Mouse (Mus musculus): ENCODE data around the gene Ssmem1. TPM values are rescaled to one million over a fixed set of nuclear protein-coding genes. Genes with fewer than 3 reads are reported as not detected.

Ssmem1 gene
- 0.17 and 0.37 TPM in 2 replicates for polyA plus RNA-seq (2015; fragmentation: Nextera tagmentation; extraction: Ambion mirVana)

GRCm38 (mm10) chr6:30509265-30510239 is at the start of gene Ssmem1, which contains the start of gene Tmem209:
Ssmem1 (plus strand) TSS chr6:30509849.
Tmem209 (minus strand) TSS chr6:30509783.
- Histone ChIP-seq H3K9me3 (ENCODE audit: low read length) (no peaks in the 10 kb centered on the region), H3K4me2 (replicated peaks; ENCODE audit: low read depth, low read length) (peak within 1 kb of the TSS; percentile 75), H3K27me3 (ENCODE audit: insufficient read depth, low read length) (no peaks in the 10 kb centered on the region), H3K4me3 (ENCODE audit: low read length) (peak within 1 kb of the TSS; percentile 72), H3K9ac (replicated peaks; ENCODE audit: low read length) (peak within 1 kb of the TSS; percentile 94), H3K36me3 (ENCODE audit: insufficient read depth, low read length) (peaks cover 15% of the 10 kb centered on the region), H3K4me1 (ENCODE audit: insufficient read depth, low read length) (peaks cover 17% of the 10 kb centered on the region), H3K27ac (ENCODE audit: low read length) (peak within 1 kb of the TSS; percentile 99)
- peak; percentile 99 for ATAC-seq (ENCODE audit: low FRiP score, low TSS enrichment)
- WGBS, result under 1% methylated on average over 37 of the region's 37 CpGs

DNA sequence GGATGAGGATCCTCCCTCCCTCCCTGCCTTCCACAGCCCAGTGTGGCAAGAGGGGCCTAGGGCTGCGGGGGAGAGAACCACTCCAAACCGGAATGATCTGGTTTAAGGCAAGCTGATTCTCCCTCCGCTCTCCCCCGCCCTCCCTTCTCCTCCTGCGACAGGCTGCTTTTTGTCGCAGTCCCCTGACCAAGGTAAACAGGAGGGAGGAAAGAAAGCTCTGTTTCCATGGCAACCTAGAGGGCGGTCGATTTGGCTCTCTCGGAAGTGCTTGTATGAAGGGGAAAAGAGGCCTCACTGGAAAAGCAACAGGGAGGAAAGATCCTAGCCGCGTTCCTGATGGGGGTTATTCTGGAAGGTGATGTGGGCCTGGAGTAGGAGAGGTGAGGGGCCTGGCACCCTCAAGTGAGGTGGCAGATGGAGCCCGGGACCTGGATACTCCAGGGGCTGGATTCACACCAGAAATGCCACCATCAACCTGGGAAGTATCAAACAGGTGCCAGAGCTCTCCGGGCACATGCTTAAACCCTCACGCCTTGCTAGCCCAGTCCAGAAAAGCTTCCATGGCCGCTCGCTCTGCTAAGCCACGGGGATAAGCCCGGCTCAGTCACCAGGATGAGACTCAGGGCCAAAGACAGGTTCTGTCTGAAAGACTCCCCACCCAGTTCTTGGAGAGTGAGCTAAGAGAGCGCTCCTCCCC is 48.8 kb upstream of the Ssmem1 start:
- Histone ChIP-seq H3K4me3 (ENCODE audit: low read length) (peak overlapping the region; percentile 29), H3K9ac (replicated peaks; ENCODE audit: low read length) (peak overlapping the region; percentile 70), H3K9me3 (ENCODE audit: low read length) (no peaks in the 10 kb centered on the region), H3K4me1 (ENCODE audit: insufficient read depth, low read length) (peaks cover 45% of the 10 kb centered on the region), H3K36me3 (ENCODE audit: insufficient read depth, low read length) (peaks cover 6% of the 10 kb centered on the region), H3K27ac (ENCODE audit: low read length) (peak overlapping the region; percentile 98), H3K4me2 (replicated peaks; ENCODE audit: low read depth, low read length) (peak overlapping the region; percentile 52), H3K27me3 (ENCODE audit: insufficient read depth, low read length) (no peaks in the 10 kb centered on the region)
- peak; percentile 92 for ATAC-seq (ENCODE audit: low FRiP score, low TSS enrichment)
- 15% methylated on average over 17 of the region's 19 CpGs for WGBS

DNA sequence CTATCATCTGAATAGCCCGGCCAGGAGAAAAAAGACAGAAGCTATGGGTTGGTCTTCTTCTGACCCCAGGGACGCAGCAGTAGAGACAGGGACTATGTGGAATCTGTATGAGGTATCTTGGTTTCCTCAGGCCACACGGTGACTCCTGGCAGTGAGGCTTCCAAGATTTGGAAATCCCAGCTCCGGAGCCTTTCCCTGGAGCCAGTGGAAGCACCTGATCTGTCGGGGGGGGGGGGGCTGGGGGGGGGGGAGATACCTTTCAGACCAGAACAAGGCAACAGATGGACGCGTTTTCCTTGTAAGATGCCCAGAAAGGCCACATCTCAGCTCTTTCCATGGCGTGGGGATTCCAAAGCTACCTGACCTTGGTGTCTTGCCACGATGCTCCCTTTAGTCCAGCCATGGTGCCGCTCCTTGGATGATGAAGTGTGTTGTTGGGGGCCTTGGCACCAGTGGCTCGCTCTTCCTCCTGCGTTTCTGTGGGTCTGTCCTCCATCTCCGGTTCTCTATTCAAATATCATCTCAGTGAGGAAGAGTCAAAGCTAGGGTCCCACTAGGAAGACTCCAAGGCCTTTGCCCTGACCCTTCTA is 47.8 kb upstream of the Ssmem1 start:
- H3K4me1 ChIP-seq (ENCODE audit: insufficient read depth, low read length), result peaks cover 51% of the 10 kb centered on the region
- H3K36me3 ChIP-seq (ENCODE audit: insufficient read depth, low read length), result peaks cover 5% of the 10 kb centered on the region; the same call in 1 of the 2 replicates
- no peak overlapping the region for H3K4me3 ChIP-seq (ENCODE audit: low read length)
- H3K4me2 ChIP-seq (replicated peaks; ENCODE audit: low read depth, low read length), result no peak overlapping the region
- H3K27ac ChIP-seq (ENCODE audit: low read length), result peak overlapping the region; percentile 98
- no peak overlapping the region for H3K9ac ChIP-seq (replicated peaks; ENCODE audit: low read length)
- ATAC-seq (ENCODE audit: low FRiP score, low TSS enrichment), result no peak
- H3K9me3 ChIP-seq (ENCODE audit: low read length), result no peaks in the 10 kb centered on the region
- H3K27me3 ChIP-seq (ENCODE audit: insufficient read depth, low read length), result no peaks in the 10 kb centered on the region
- 83% methylated on average over 11 of the region's 13 CpGs for WGBS

DNA sequence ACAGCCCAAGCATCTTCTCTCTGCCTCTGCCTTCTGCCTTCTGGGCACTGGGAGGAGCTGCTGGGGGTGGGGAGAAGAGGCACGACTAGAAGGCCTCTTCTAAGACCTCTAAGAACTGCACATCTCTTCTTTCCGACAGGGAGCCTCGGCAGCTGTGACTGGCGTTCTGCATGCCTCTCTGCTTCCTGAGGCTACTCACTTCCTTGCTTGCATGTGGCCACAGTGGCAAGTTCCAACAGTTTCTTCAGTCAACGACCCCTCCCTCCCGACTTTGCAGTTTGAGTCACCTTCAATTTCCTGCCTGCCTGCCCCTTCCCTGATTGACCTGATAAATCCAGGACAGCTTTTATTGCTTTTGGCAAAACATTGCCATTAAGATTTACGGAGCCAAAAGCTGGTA is 46.8 kb upstream of the Ssmem1 start:
- no peak overlapping the region for H3K4me2 ChIP-seq (replicated peaks; ENCODE audit: low read depth, low read length)
- H3K9me3 ChIP-seq (ENCODE audit: low read length), result no peaks in the 10 kb centered on the region

DNA sequence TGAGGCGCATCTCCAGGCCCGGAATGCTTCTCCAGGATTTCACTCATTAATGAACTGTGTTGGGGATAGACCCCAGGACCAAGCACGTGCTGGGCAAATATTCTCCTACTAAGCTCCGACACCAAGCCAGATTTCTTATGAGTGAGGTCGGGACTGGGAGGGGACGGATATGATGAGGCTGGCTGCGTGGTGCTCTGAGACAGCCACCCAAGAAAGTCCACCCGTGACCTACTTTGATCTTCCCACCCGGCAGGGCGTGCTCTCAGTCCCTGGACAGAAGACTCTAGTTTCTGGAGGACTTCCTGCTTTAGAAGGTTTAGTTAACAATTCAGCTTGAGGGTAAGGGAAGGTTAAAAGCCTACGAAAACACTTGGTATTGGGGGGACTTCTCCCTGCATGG is 44.1 kb upstream of the Ssmem1 start:
- no peak overlapping the region for H3K4me3 ChIP-seq (ENCODE audit: low read length)
- H3K9me3 ChIP-seq (ENCODE audit: low read length), result no peaks in the 10 kb centered on the region
- H3K27me3 ChIP-seq (ENCODE audit: insufficient read depth, low read length), result no peaks in the 10 kb centered on the region
- H3K4me2 ChIP-seq (replicated peaks; ENCODE audit: low read depth, low read length), result no peak overlapping the region
- no peak overlapping the region for H3K27ac ChIP-seq (ENCODE audit: low read length)
- H3K36me3 ChIP-seq (ENCODE audit: insufficient read depth, low read length), result no peaks in the 10 kb centered on the region
- ATAC-seq (ENCODE audit: low FRiP score, low TSS enrichment), result no peak
- no peak overlapping the region for H3K9ac ChIP-seq (replicated peaks; ENCODE audit: low read length)
- 72% methylated on average over 11 of the region's 11 CpGs for WGBS
- H3K4me1 ChIP-seq (ENCODE audit: insufficient read depth, low read length), result peaks cover 40% of the 10 kb centered on the region

More for the DNA sequence above, 46.8 kb upstream of the Ssmem1 start:
- 7% methylated on average over 7 of the region's 7 CpGs for WGBS
- Histone ChIP-seq H3K27ac (ENCODE audit: low read length) (peak overlapping the region; percentile 88), H3K4me3 (ENCODE audit: low read length) (no peak overlapping the region), H3K9ac (replicated peaks; ENCODE audit: low read length) (0 out of 2 replicates have a peak overlapping the region, but pooled peaks have one; percentile 13), H3K4me1 (ENCODE audit: insufficient read depth, low read length) (peaks cover 51% of the 10 kb centered on the region), H3K27me3 (ENCODE audit: insufficient read depth, low read length) (no peaks in the 10 kb centered on the region), H3K36me3 (ENCODE audit: insufficient read depth, low read length) (no peaks in the 10 kb centered on the region)
- ATAC-seq (ENCODE audit: low FRiP score, low TSS enrichment), result no peak

DNA sequence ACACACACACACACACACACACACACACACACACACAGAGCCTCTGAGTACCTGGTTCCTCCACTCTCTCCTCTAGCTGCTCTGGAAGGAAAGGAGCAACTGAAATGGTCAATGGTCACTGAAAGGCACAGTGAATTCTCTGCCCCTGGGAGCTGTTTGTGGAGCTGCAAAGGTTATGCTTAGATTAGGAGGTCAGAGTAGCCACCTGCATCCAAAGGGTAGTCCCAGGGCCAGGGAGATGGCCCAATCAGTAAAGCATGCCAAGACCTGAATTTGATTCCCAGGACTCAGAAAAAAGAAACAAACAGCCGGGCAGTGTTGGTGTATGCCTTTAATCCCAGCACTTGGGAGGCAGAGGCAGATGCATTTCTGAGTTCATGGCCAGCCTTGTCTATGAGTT is 41.6 kb upstream of the Ssmem1 start:
- Histone ChIP-seq H3K36me3 (ENCODE audit: insufficient read depth, low read length) (no peaks in the 10 kb centered on the region), H3K4me2 (replicated peaks; ENCODE audit: low read depth, low read length) (no peak overlapping the region), H3K4me1 (ENCODE audit: insufficient read depth, low read length) (peaks cover 18% of the 10 kb centered on the region), H3K4me3 (ENCODE audit: low read length) (no peak overlapping the region), H3K27me3 (ENCODE audit: insufficient read depth, low read length) (no peaks in the 10 kb centered on the region), H3K9ac (replicated peaks; ENCODE audit: low read length) (no peak overlapping the region), H3K27ac (ENCODE audit: low read length) (no peak overlapping the region), H3K9me3 (ENCODE audit: low read length) (no peaks in the 10 kb centered on the region)
- WGBS, result 75% methylated on average over 1 of the region's 1 CpGs
- ATAC-seq (ENCODE audit: low FRiP score, low TSS enrichment), result no peak

DNA sequence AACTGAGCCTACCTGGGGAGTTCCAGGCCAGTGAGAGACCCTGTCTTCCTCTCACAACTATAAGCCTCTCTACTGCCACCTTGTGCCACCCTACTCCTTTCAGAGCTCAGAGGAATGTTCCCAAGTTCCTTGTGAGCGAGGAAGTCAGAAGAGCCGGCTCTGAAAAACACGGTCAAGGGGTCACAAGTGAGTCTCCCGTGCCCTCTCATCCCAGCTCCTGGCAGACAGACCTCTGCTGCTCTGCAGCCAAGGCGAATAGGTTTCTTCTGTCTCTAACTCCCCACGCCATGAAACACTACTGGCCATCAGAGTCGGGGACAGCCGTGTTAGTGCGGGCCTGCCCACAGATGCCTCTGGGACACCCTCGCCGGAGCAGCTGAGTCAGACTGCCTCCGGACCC is 41.0 kb upstream of the Ssmem1 start:
- 0 out of 2 replicates have a peak, but pooled peaks have one; percentile 54 for ATAC-seq (ENCODE audit: low FRiP score, low TSS enrichment)
- H3K27ac ChIP-seq (ENCODE audit: low read length), result 0 out of 2 replicates have a peak overlapping the region, but pooled peaks have one; percentile 12
- H3K9me3 ChIP-seq (ENCODE audit: low read length), result no peaks in the 10 kb centered on the region
- no peak overlapping the region for H3K4me2 ChIP-seq (replicated peaks; ENCODE audit: low read depth, low read length)
- H3K27me3 ChIP-seq (ENCODE audit: insufficient read depth, low read length), result no peaks in the 10 kb centered on the region
- H3K4me1 ChIP-seq (ENCODE audit: insufficient read depth, low read length), result peaks cover 12% of the 10 kb centered on the region
- peak overlapping the region; percentile 42; the same call in 1 of the 2 replicates for H3K9ac ChIP-seq (replicated peaks; ENCODE audit: low read length)
- 56% methylated on average over 12 of the region's 12 CpGs for WGBS
- no peaks in the 10 kb centered on the region for H3K36me3 ChIP-seq (ENCODE audit: insufficient read depth, low read length)
- H3K4me3 ChIP-seq (ENCODE audit: low read length), result no peak overlapping the region

GRCm38 (mm10) chr6:30469370-30469769 is 40.3 kb upstream of the Ssmem1 start:
- H3K4me1 ChIP-seq (ENCODE audit: insufficient read depth, low read length), result peaks cover 12% of the 10 kb centered on the region
- no peaks in the 10 kb centered on the region for H3K36me3 ChIP-seq (ENCODE audit: insufficient read depth, low read length)
- peak; percentile 76 for ATAC-seq (ENCODE audit: low FRiP score, low TSS enrichment)
- 75% methylated on average over 12 of the region's 12 CpGs for WGBS
- no peaks in the 10 kb centered on the region for H3K9me3 ChIP-seq (ENCODE audit: low read length)
- no peak overlapping the region for H3K4me3 ChIP-seq (ENCODE audit: low read length)
- H3K27me3 ChIP-seq (ENCODE audit: insufficient read depth, low read length), result no peaks in the 10 kb centered on the region
- no peak overlapping the region for H3K9ac ChIP-seq (replicated peaks; ENCODE audit: low read length)
- no peak overlapping the region for H3K4me2 ChIP-seq (replicated peaks; ENCODE audit: low read depth, low read length)
- H3K27ac ChIP-seq (ENCODE audit: low read length), result no peak overlapping the region

GRCm38 (mm10) chr6:30471706-30472105 is 37.9 kb upstream of the Ssmem1 start:
- H3K4me3 ChIP-seq (ENCODE audit: low read length), result no peak overlapping the region
- ATAC-seq (ENCODE audit: low FRiP score, low TSS enrichment), result no peak
- H3K9me3 ChIP-seq (ENCODE audit: low read length), result no peaks in the 10 kb centered on the region
- no peaks in the 10 kb centered on the region for H3K27me3 ChIP-seq (ENCODE audit: insufficient read depth, low read length)
- no peak overlapping the region for H3K27ac ChIP-seq (ENCODE audit: low read length)
- peaks cover 7% of the 10 kb centered on the region for H3K4me1 ChIP-seq (ENCODE audit: insufficient read depth, low read length)
- no peaks in the 10 kb centered on the region for H3K36me3 ChIP-seq (ENCODE audit: insufficient read depth, low read length)
- H3K9ac ChIP-seq (replicated peaks; ENCODE audit: low read length), result no peak overlapping the region
- 73% methylated on average over 3 of the region's 3 CpGs for WGBS
- H3K4me2 ChIP-seq (replicated peaks; ENCODE audit: low read depth, low read length), result no peak overlapping the region

Data from kidney, embryonic 16.5 days (tissue).